Mouse (Mus musculus): ENCODE data around the gene Smad9. TPM values are rescaled to one million over a fixed set of nuclear protein-coding genes. Genes with fewer than 3 reads are reported as not detected.

The Smad9 gene
- polyA plus RNA-seq, 1 experiment from 2014 or later: 1.7 TPM

DNA sequence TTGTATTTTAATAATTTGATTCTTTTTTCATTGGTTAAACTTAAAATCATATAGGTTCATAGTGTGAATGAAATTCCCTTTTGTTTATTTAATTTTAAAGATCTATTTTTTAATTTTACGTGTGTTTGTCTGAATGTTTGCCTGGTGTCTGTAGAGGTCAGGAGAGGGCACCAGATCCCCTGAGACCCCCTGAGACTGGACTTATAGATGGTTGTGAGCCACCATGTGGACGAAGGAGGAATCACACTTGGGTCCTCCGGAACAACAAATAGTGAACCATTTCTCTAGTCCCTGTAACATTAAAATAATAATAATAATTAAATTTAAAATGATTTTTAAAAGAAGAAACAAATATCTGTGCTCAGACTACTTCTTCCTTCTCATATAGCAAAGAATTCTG is 59.9 kb downstream of the Smad9 start:
- Histone ChIP-seq H3K4me3 (no peak overlapping the region), H3K27me3 (0 out of 2 replicates have a peak, but pooled peaks cover 3% of the 10 kb centered on the region), H3K9me3 (no peaks in the 10 kb centered on the region), H3K36me3 (no peaks in the 10 kb centered on the region), H3K27ac (no peak overlapping the region), H3K9ac (no peak overlapping the region), H3K4me1 (no peaks in the 10 kb centered on the region), H3K4me2 (replicated peaks) (no peak overlapping the region)
- ATAC-seq (ENCODE audit: low FRiP score, low read depth): no peak
- WGBS: 26% methylated on average over 3 of the region's 3 CpGs

DNA sequence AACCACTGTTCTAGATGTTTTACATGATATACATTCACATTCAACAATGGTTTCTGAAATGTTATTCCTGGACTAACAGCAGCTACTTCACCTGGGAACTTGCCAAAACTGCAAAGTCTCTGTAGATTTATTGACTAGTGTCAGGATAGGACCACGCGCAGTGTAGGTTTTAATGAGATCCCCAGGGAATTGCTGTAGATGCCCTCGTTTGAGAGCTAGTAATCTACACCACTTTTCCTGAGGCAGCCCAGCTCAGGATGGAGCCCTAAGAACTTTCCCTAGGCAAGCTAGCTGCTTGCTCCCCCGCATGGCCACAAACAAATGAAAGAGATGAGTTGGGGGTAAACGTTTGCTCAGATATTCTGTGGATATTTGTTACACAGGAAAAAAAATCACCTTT is 67.1 kb downstream of the Smad9 start:
- H3K36me3 ChIP-seq: no peaks in the 10 kb centered on the region
- H3K9ac ChIP-seq: no peak overlapping the region
- H3K4me3 ChIP-seq: no peak overlapping the region
- no peak overlapping the region for H3K4me2 ChIP-seq (replicated peaks)
- 33% methylated on average over 5 of the region's 5 CpGs for WGBS
- H3K27me3 ChIP-seq: 0 out of 2 replicates have a peak, but pooled peaks cover 3% of the 10 kb centered on the region
- no peak for ATAC-seq (ENCODE audit: low FRiP score, low read depth)
- 0 out of 2 replicates have a peak, but pooled peaks cover 4% of the 10 kb centered on the region for H3K4me1 ChIP-seq
- H3K9me3 ChIP-seq: no peaks in the 10 kb centered on the region
- no peak overlapping the region for H3K27ac ChIP-seq

DNA sequence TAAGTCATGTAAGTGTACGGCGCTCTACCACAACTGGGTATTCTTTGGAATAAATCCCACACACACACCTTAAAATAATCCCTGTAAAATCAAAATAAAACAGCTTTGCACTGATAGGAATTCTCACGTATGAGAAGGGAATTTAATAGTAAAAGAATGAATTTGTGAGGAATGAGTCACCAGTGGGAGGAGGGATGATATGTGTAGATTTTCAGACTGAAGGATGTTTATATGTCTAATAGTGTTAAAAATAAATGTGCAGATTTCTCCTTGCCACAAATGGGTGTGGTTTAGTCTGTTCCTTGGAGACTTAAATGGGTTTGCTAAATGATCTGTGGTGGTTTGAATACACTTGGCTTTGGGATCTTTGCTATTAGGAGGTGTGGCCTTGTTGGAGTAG is 77.1 kb downstream of the Smad9 start:
- Histone ChIP-seq H3K27ac (no peak overlapping the region), H3K4me1 (no peaks in the 10 kb centered on the region), H3K9me3 (no peaks in the 10 kb centered on the region), H3K9ac (no peak overlapping the region), H3K27me3 (no peaks in the 10 kb centered on the region), H3K4me2 (replicated peaks) (no peak overlapping the region), H3K36me3 (no peaks in the 10 kb centered on the region), H3K4me3 (no peak overlapping the region)
- 80% methylated on average over 3 of the region's 3 CpGs for WGBS
- no peak for ATAC-seq (ENCODE audit: low FRiP score, low read depth)

DNA sequence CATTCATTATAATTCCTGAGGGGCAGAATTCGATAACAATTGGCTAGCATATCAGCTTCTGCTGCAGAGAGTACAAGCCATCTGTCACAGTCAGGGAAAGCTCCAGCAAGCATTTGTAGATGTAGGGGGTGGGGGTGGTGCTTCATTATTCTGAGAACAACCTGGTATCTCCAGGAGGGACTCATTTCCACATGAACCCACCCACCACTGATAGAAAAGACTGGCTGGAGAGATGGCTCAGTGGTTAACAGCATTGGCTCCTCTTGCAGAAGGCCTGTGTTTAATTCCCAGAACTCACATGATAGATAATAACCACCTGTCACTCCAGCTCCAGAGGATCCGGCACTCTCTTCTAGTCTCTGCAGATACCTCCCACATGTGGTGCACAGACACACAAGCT is 80.0 kb downstream of the Smad9 start:
- Histone ChIP-seq H3K27ac (no peak overlapping the region), H3K4me1 (no peaks in the 10 kb centered on the region), H3K9me3 (no peaks in the 10 kb centered on the region), H3K9ac (no peak overlapping the region), H3K27me3 (no peaks in the 10 kb centered on the region), H3K4me2 (replicated peaks) (no peak overlapping the region), H3K4me3 (no peak overlapping the region), H3K36me3 (no peaks in the 10 kb centered on the region)
- no peak for ATAC-seq (ENCODE audit: low FRiP score, low read depth)
- 71% methylated on average over 2 of the region's 2 CpGs for WGBS

Other genes starting within 250 kb of the Smad9 start
- gene Supt20, start 62.8 kb upstream of the Smad9 start, polyA plus RNA-seq (2015; fragmentation: Nextera tagmentation; extraction: Ambion mirVana): 123 and 124 TPM in 2 replicates
- gene Gm21958, start 41.2 kb upstream of the Smad9 start, polyA plus RNA-seq (2015; fragmentation: Nextera tagmentation; extraction: Ambion mirVana): 1.1 and 1.3 TPM in 2 replicates
- gene Exosc8, start 20.2 kb upstream of the Smad9 start, polyA plus RNA-seq (2015; fragmentation: Nextera tagmentation; extraction: Ambion mirVana): 122 and 137 TPM in 2 replicates
- 49.3 and 50.5 TPM in 2 replicates for gene Alg5, start 20.0 kb upstream of the Smad9 start, polyA plus RNA-seq (2015; fragmentation: Nextera tagmentation; extraction: Ambion mirVana)
- 34.8 and 36.8 TPM in 2 replicates for gene Rfxap, start 52.2 kb downstream of the Smad9 start, polyA plus RNA-seq (2015; fragmentation: Nextera tagmentation; extraction: Ambion mirVana)
- gene Sertm1, start 160.3 kb downstream of the Smad9 start, polyA plus RNA-seq (2015; fragmentation: Nextera tagmentation; extraction: Ambion mirVana): 0.13 and 0.23 TPM in 2 replicates

Data from limb, embryonic 13.5 days (tissue).